Mouse (Mus musculus): Measurements from ENCODE around the gene Atg5.

DNA sequence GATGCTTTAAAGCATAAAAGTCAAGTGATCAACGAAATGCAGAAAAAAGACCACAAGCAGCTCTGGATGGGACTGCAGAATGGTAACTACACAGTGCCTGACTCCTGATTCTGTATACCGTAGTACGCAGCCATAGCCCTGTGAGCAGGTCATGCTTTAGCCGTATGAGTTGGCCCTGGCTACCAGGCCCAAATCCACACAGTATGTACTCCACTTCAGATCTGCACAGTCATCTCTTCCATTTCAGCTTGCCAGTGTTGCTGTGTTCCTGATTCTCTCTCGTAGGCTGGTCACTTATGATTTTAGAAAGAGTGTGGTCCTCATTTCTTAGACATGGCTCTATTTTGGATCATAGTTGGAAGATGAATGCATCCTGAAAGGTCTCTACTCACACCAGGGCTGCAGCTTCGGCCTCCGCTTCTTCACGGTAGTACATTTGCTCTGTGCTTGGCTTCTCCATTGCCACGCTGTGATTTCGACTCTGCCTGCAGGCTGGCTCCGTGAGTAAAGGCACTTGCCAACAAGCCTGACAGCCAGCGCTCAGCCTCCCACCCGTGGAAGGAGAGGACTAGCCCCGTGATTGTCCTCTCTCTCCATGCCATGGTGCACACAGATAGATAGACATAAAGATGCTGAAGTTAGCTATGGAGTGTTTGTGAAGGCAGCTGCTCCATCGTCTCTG lies 35.6 kb downstream of the Atg5 start:
- TF ChIP-seq CTCF (IDR thresholded peaks at IDR 0.05; ENCODE audit: borderline replicate concordance, extremely low read depth, insufficient read depth, insufficient read length) = no peak
- TF ChIP-seq POLR2A (IDR thresholded peaks at IDR 0.05; ENCODE audit: borderline replicate concordance, extremely low read depth, insufficient read depth, insufficient read length, poor library complexity, severe bottlenecking) = no peak
